Mouse (Mus musculus) cerebellum, adult 2 months (tissue): ENCODE results near the gene Eya2.

ENCODE experiments used
- CTCF ChIP-seq: fragments of 200-500 bp; IDR thresholded peaks from 2 replicates; pipeline ENCODE4 v1.5.1; 2011; ENCODE audit warnings: low read depth, mild to moderate bottlenecking, control low read depth, low read length, moderate library complexity, borderline replicate concordance; ENCODE audit not compliant: insufficient read depth
- POLR2A ChIP-seq: fragments of 200-500 bp; IDR thresholded peaks from 2 replicates; pipeline ENCODE4 v1.6.1; 2011; ENCODE audit warnings: low read length, control low read depth, borderline replicate concordance; ENCODE audit not compliant: insufficient read depth

- TF ChIP-seq CTCF (no peak), POLR2A (no peak)
Observed at GRCm38 (mm10) chr2:165688896-165689295, 94.1 kb downstream of the Eya2 start.
